ENCODE assay signal across 11 mouse cellular contexts in genomic region chr7:28482854-28483253, GRCm38 (mm10). TPM values are rescaled to one million over a fixed set of nuclear protein-coding genes. Genes with fewer than 3 reads are reported as not detected.
"Had no signal": no experiment of that assay in that cellular context is flagged by ENCODE, and none has a peak within 500 bp of the region (broad histone marks: within the 10 kb centered on the region; RNA-seq: fewer than 3 reads in every experiment).

No protein-coding gene starts in this region.

- DNase-seq: kidney, adult 11 months; kidney, adult 9 months; kidney, postnatal 36 days; lung, adult 2 months; lung, postnatal 4 days; midbrain, embryonic 14.5 days; spleen, adult 18-20 months; thymus, adult 2 months; thymus, postnatal 25 days had no signal

RNA-seq across cellular contexts. Expression of gene Ifnl2, which starts 27.4 kb away (rescaled TPM):
- total RNA-seq: layer of hippocampus, postnatal 36 days; megakaryocyte, adult 5-6 weeks had no signal

RNA-seq across cellular contexts. Expression of gene Ifnl3, which starts 39.8 kb away (rescaled TPM):
- total RNA-seq: layer of hippocampus, postnatal 36 days; megakaryocyte, adult 5-6 weeks had no signal

RNA-seq across cellular contexts. Expression of gene Sycn, which starts 57.8 kb away (rescaled TPM):
- total RNA-seq: layer of hippocampus, postnatal 36 days; megakaryocyte, adult 5-6 weeks had no signal
